Mouse (Mus musculus) liver, adult 2 months (tissue): ENCODE measurements at regions not wholly inside any gene's neighbourhood (a gene's known extent, or its start where the extent isn't known, plus 50 kb on each side); places are given as distances from the start of the nearest gene placed in this dataset.

Experiments used
- DNase-seq: peaks from one replicate; pipeline ENCODE4 v3.0.0-alpha.2; 2011; ENCODE audit warnings: low read depth, low spot score; ENCODE audit errors: extremely low read depth
- H3K27ac ChIP-seq: fragments of 200-500 bp; replicated peaks from 2 replicates; pipeline ENCODE4 v1.5.1; 2012; ENCODE audit warnings: low read depth, mild to moderate bottlenecking, control low read depth, inconsistent platforms, low read length; ENCODE audit not compliant: insufficient read depth
- H3K27me3 ChIP-seq: fragments of 200-500 bp; 2 replicates; pipeline ENCODE4 v1.6.1; 2012; ENCODE audit warnings: mild to moderate bottlenecking, moderate library complexity, low read length, inconsistent platforms; ENCODE audit not compliant: control insufficient read depth, insufficient read depth
- H3K36me3 ChIP-seq: fragments of 200-500 bp; 2 replicates; pipeline ENCODE4 v1.6.1; 2012; ENCODE audit warnings: low read length, inconsistent platforms; ENCODE audit not compliant: control insufficient read depth, insufficient read depth
- H3K4me1 ChIP-seq: fragments of 200-500 bp; 2 replicates; pipeline ENCODE4 v1.6.1; 2011; ENCODE audit warnings: low read length; ENCODE audit not compliant: control insufficient read depth, insufficient read depth
- H3K4me3 ChIP-seq: fragments of 200-500 bp; 2 replicates; pipeline ENCODE4 v1.5.1; 2011; ENCODE audit warnings: low read depth, mild to moderate bottlenecking, control low read depth, low read length, moderate library complexity; ENCODE audit not compliant: insufficient read depth
- H3K79me2 ChIP-seq: fragments of 200-500 bp; 2 replicates; pipeline ENCODE4 v1.6.1; 2012; ENCODE audit warnings: inconsistent platforms, mild to moderate bottlenecking, low read length, moderate library complexity; ENCODE audit not compliant: control insufficient read depth, insufficient read depth
- H3K9ac ChIP-seq: fragments of 200-500 bp; 2 replicates; pipeline ENCODE4 v1.6.1; 2012; ENCODE audit warnings: low read depth, mild to moderate bottlenecking, control low read depth, inconsistent platforms, low read length
- CTCF ChIP-seq: fragments of 200-500 bp; IDR thresholded peaks from 2 replicates; pipeline ENCODE4 v1.5.1; 2011; ENCODE audit warnings: low read depth, low read length, control low read depth
- POLR2A ChIP-seq: fragments of 200-500 bp; IDR thresholded peaks from 2 replicates; pipeline ENCODE4 v1.6.1; 2011; ENCODE audit warnings: low read length, control low read depth; ENCODE audit not compliant: insufficient read depth; ENCODE audit errors: extremely low read depth
- WGBS: fragments of 180-500 bp; shearing (Covaris S2); methylation state at CpG from one replicate; pipeline ENCODE4 v1.1.7; 2018; 5-methylcytosine and 5-hydroxymethylcytosine counted together

- H3K9ac ChIP-seq = no peak overlapping the region
- no peak overlapping the region for H3K27ac ChIP-seq
- TF ChIP-seq POLR2A = no peak
- no peak for TF ChIP-seq CTCF
- H3K4me3 ChIP-seq = no peak overlapping the region
- DNase-seq = no peak
- no peaks in the 10 kb centered on the region for H3K36me3 ChIP-seq
- no peaks in the 10 kb centered on the region for H3K4me1 ChIP-seq
- H3K27me3 ChIP-seq = no peaks in the 10 kb centered on the region
- no peaks in the 10 kb centered on the region for H3K79me2 ChIP-seq
- whole genome bisulfite sequencing = 76% methylated on average over 6 of the region's 6 CpGs
Observed at GRCm38 (mm10) chr17:82824619-82825018, 390.5 kb upstream of the Pkdcc start.

GRCm38 (mm10) chr17:82827170-82827569, 387.9 kb upstream of the Pkdcc start:
- Histone ChIP-seq H3K36me3 (no peaks in the 10 kb centered on the region), H3K4me3 (no peak overlapping the region), H3K27me3 (no peaks in the 10 kb centered on the region), H3K9ac (no peak overlapping the region), H3K27ac (no peak overlapping the region), H3K4me1 (no peaks in the 10 kb centered on the region), H3K79me2 (no peaks in the 10 kb centered on the region)
- TF ChIP-seq CTCF = no peak
- no peak for TF ChIP-seq POLR2A
- DNase-seq = no peak

- 94% methylated on average over 8 of the region's 8 CpGs for WGBS
- no peak for DNase-seq
- H3K79me2 ChIP-seq = no peaks in the 10 kb centered on the region
Observed at GRCm38 (mm10) chr17:82827841-82828240, 387.3 kb upstream of the Pkdcc start.

DNA sequence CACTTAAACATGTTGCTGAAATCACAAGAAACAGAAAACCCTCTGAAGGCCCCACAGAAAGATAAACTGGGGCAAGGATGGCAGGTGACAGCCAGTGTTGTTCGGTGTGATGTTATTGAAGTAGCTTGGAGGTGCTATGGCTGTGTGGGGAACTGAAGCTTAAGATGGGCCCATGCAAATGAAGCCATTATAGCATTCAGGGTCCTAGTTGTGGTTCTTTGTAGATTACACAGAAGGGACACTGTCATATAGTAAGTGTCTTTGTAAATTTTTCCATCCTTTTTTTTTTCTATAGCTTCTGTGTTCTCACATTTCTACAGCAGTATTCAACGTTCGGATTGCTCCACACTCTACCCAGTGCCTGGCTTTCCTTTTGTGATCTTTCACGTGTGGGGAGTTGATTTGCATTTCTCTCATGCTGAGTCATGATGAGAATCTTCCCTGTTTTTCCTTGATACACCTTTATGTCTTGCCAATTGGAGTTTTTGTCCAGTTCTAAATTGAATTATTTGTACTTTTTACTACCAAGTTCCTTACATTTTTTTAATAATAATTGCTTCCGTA, 386.6 kb upstream of the Pkdcc start:
- 84% methylated on average over 5 of the region's 5 CpGs for WGBS
- DNase-seq = no peak
- TF ChIP-seq POLR2A (no peak), CTCF (no peak)

More at GRCm38 (mm10) chr17:82827841-82828240, 387.3 kb upstream of the Pkdcc start:
- no peaks in the 10 kb centered on the region for H3K4me1 ChIP-seq
- no peak overlapping the region for H3K27ac ChIP-seq
- no peak overlapping the region for H3K4me3 ChIP-seq
- TF ChIP-seq CTCF = no peak
- no peak for TF ChIP-seq POLR2A
- no peaks in the 10 kb centered on the region for H3K27me3 ChIP-seq
- no peak overlapping the region for H3K9ac ChIP-seq
- no peaks in the 10 kb centered on the region for H3K36me3 ChIP-seq

DNA sequence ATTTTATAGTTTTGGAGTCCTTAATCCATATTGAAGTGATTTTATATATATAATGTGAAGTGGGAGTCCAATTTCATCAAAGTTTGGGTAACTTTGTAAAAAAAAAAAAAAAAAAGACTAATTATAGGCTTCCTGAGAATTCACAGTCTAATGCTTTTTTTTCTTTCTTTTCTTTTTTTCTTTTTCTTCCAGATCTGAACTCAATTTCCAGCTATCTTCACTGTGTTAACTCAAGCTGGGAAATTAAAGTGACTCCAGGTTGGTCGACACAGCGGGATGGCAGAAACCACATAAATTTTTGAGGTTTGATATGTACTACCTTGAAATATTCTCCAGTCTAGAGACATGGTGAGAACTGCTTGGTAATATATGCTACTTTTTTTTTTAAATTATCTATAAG, 385.7 kb upstream of the Pkdcc start:
- no peak for DNase-seq
- Histone ChIP-seq H3K27ac (no peak overlapping the region), H3K9ac (no peak overlapping the region), H3K79me2 (no peaks in the 10 kb centered on the region), H3K27me3 (no peaks in the 10 kb centered on the region), H3K36me3 (no peaks in the 10 kb centered on the region), H3K4me1 (no peaks in the 10 kb centered on the region), H3K4me3 (no peak overlapping the region)
- WGBS = 94% methylated on average over 2 of the region's 2 CpGs
- TF ChIP-seq POLR2A (no peak), CTCF (no peak)

More for the DNA sequence above, 386.6 kb upstream of the Pkdcc start:
- H3K79me2 ChIP-seq = no peaks in the 10 kb centered on the region
- no peak overlapping the region for H3K27ac ChIP-seq
- no peaks in the 10 kb centered on the region for H3K27me3 ChIP-seq
- no peaks in the 10 kb centered on the region for H3K4me1 ChIP-seq
- no peaks in the 10 kb centered on the region for H3K36me3 ChIP-seq
- H3K4me3 ChIP-seq = no peak overlapping the region
- H3K9ac ChIP-seq = no peak overlapping the region

DNA sequence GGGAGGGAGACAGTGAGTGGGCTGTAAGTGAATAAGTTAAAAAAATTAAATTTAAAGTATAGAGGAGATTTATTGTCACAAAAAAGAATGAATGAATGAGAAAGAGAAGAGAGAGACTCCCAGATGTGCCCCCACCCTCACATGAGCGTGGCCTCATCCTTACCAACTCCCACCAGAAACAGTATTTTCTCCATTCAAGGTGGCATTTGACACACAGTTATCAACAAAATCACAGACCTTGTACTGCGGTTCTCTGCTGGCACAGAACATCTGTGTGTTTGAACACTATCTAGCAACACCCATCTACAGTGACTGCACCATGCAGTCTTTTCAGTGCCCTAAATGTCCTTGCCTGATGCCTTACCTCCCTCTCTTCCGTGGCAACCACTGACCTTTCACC, 380.9 kb upstream of the Pkdcc start:
- Histone ChIP-seq H3K79me2 (no peaks in the 10 kb centered on the region), H3K27ac (no peak overlapping the region), H3K9ac (no peak overlapping the region), H3K4me3 (no peak overlapping the region), H3K4me1 (no peaks in the 10 kb centered on the region), H3K36me3 (no peaks in the 10 kb centered on the region), H3K27me3 (no peaks in the 10 kb centered on the region)
- 67% methylated on average over 3 of the region's 3 CpGs for WGBS
- no peak for DNase-seq
- TF ChIP-seq CTCF (no peak), POLR2A (no peak)
